Mouse (Mus musculus) cerebellum, postnatal 14 days (tissue): Measurements from ENCODE around the gene Slc2a3.

Source experiments
- DNase-seq, 2 experiments: peaks; one replicate each; pipeline ENCODE4 v3.0.0; 2021; ENCODE audit warnings: mixed read lengths in 2 of 2

Gene Slc2a3

DNA sequence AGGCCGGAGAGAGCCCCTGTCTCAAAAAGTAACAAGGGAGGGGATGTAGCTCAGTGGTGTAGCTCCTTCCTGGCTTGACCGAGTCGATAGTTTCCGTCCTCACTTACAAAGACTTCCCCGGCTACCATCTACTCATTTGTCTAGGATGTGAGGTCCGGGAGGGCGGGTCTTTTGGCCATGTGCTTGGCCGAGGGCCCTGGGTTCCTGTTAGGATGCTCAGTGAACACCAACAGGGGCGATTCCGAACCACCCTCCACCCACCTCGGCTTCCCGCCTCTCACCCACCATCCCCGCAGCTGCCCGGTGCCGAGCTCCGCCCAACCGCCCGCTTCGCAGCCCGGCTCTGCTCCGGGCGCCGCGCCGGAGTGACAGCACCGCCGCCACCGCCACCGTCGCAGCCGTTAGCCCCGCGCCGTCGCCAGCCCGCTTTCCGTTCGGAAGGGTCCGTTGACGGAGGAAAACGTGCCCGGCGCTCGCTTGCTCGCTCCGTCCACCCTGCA, at the start of gene Slc2a3:
TSS of gene Slc2a3 (minus strand) at position 340 of the 500 bp plus-strand sequence.
- DNase-seq = no peak

DNA sequence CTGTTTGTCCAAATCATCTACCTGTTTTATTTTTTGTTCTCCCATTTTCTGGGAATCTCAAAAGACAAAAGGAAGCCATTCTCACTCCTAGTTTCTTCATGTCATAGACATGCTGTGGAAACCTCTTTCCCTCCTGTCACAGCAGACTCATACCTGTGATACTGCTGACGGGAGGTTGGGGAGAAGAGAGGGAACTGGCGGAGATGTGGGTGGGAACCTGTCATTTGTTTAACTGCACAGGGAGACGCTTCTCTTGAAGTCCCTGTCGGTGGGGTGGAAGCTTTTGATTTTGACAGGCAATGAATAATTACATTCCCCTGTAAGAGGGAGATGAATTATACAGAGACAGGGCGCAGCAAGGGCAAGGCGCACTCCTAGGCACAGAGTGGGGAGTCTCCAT, 42.3 kb upstream of the Slc2a3 start:
- no peak for DNase-seq

DNA sequence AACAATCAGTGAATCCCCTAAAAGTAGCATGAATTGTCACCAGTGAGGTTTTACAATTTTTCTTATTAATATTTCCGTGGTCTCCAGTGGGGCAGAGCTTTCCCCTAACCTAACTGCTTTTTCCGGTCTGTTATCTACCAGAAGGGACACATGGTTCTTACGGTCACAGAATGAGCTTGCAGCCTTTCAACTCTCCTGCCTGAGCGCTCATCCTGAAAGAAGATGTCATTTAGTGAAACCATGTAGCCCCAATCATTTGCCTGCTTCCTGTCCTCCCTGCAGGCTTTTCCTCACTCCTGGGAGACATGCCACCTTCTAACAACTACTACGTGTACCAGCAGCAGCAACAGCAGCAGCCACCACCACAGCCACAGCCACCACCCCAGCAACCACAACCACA, 36.1 kb upstream of the Slc2a3 start:
- no peak for DNase-seq

DNA sequence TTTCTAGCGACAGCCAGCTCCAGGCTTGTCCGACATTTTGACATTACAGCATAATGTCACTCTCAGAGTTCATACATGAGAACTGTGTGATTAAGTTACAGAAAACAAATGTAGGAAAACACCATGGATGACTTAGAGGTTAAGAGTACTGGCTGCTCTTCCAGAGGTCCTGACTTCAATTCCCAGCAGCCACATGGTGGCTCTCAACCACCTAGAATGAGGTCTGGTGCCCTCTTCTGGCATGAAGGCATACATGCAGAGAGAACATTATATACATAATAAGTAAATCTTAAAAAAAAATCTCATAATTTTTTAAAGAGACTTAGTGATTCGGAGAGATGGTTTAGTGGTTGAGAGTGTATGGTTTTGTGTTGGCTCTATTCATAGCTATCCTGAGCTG, 35.5 kb upstream of the Slc2a3 start:
- no peak for DNase-seq

DNA sequence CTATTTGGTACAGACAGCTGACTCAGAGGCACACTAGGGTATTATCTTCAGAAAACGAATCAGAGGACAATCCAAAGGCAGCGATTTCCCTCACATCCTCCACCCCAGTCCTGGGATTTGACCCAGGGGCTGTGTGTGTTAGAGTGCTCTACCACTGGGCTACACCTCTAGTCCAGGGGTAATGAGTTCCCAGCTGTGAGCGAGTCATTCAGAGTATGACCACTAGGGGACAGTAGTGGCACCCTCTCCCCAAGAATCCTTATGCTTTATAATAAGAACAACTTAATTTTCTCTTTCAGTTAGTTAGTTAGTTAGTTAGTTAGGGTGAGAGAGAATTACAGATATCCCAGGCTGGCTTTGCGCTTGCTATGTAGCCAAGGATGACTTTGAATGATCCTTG, 32.9 kb upstream of the Slc2a3 start:
- peak in 1 of 2 experiments; percentile 53 for DNase-seq

DNA sequence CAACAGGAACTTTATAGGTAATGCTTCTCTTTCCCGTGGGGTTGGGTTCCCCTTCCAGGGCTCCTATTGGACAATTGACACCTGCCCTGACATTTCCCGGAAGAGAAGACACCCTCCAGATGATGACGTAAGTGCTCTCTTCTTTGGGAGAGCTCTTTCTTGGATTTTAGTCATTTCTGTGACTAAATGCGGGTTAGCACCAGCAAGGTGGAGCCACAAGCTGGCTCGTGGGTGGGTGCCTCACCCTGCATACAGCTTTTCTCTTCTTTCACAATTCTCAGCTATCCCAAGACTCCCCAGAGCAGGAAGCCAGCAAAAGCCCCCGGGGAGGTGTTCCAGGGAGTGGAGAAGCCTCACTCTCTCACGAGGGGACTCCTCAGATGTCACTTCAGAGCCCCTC, 31.4 kb upstream of the Slc2a3 start:
- DNase-seq = no peak

DNA sequence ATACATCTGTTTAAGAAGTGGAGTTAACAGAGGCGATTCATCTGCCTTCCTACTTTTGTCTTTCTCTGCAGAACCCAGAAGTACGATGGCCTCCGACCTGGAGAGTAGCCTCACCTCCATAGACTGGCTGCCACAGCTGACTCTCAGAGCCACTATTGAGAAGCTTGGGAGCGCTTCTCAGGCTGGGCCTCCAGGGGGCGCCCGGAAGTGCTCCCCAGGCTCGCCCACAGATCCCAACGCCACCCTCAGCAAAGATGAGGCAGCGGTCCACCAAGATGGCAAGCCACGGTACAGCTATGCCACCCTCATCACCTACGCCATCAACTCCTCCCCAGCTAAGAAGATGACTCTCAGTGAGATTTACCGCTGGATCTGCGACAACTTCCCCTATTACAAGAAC, 26.6 kb upstream of the Slc2a3 start:
- DNase-seq = peak in 1 of 2 experiments; percentile 49

DNA sequence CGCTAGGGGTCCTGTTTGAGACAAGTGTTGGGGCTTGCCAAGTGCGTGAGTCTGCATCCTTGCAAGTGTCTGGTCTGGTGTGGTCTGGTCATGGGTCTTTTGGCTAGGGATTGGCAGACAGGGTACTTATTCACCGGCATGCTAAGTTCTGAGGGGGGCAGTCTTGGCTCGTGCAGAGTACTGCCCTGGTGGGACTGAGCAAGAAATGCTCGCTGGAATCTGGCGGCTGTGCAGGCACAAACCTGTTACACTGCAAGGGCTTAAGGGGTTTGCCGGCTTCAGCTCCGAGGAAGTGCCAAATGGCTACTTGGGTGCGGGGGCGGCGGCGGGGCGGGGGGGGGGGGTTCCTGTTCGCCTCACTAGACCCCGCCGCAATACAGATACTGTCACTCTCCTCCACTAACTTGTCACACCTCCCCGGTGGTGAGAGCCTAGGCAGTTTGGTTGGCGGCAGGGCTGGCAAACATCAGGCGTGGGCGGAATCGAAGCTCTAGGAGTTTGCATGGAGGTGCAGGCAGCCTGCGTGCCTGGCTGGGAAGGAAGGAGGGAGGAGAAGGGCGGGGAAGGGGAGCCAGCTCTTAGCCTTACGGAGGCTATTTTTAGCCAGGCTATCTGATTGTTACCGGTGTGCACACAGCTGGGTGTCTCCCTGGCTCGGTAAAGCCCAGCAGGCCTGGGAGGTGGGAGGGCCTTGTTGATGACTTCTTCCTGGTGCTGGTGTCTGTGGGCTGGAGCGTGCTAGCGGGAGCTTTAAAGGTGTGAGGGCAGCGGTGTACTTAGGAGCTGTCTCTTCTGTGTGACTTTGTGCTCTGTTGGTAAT, 24.7 kb upstream of the Slc2a3 start:
- DNase-seq = peak; percentile 67 to 71

DNA sequence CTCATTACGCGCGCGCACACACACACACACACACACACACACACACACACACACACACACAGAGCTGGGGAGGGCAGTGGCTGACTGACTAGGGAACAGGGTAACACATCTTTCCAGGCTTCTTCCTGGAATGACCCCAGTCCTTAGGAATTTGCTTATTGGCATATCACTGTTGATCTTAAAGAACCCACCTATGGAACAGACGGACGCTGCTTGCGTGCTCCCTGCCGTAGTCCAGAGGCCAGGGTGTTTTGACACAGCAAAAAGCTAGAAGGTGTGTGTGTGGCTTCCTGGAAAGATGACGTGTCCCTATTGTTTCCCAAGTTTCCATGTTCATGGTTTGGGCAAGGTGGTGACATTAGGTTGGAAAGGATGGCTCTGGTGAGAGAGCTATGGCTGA, 23.7 kb upstream of the Slc2a3 start:
- DNase-seq = no peak

DNA sequence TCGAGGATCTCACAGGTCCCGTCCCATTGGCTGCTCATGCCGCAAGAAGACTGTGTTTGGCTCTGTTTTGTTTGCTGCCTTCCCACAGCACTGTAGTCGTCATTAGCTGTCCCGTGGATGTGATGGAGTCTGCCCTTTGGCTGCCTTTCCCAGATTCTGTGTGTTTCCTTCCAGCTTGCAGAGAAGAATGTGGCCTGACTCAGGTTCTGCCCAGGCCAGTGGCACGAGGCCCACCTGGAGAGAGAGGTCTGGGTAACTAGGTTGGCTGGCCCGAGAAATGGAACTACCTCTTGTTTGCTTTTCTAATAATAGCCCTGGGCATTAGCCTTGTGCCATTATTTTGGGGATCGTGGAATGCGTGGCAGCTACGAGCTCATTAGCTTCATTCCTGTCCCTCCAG, 22.6 kb upstream of the Slc2a3 start:
- peak; percentile 34 to 44 for DNase-seq

DNA sequence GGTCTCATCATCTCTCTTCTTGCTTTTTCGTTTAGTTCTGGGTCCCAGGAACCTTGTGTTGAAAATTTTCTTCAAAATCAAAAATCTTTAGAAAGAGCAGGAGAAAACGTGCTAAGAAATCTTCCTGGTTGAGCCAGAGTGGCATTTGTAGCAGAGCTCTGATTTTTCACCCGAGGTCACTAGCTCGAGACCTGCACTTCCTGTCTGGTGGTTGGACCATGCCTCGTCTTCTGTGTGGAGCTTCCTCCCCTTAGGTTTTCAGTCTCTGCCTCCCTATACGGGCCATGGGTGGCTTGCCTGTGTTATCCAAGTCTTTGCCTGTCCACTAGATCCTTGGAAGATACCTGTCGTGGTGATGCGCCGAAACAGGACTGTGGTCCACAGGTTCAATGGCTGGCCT, 20.4 kb upstream of the Slc2a3 start:
- DNase-seq = no peak

DNA sequence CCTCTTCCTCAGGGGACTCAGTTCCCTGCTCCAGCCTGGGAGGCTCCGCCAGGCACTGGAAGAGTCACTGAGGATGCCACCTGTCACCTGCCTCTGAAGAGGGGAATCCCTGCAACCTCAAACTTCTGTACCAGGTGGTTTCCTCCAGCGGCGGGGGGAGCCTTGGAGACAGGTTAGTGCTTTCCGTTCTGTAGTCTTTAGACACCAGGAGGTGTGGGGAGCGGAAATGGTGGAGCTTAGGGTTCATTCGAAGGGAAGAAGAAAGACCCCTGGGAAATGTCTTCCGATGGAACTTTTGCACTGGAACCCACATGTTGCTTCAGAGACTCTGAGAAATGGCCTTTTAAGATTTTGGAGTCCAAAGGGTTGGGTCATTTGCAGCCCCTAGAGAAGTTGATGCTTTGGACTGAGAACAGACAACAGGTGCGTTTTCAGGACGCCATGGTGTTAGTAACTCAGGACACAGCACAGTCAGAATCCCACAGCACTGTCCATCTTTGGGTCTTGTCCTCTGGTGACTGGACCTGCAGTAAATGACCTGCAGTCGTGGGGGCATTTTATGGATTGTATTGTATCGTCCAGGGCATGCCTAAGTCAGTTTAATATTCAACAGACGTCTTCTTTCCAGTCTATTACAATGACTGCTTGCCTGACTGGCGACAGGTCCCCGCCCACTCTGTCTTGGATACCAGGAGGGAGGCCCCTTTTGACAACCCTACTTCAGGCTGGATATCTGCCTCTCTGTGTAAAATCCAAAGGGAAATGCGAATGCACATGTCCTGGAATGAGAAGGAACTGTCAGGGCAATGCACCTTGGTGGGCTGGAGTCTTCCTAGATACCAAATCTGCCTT, 19.6 kb upstream of the Slc2a3 start:
- DNase-seq = peak in 1 of 2 experiments; percentile 10

DNA sequence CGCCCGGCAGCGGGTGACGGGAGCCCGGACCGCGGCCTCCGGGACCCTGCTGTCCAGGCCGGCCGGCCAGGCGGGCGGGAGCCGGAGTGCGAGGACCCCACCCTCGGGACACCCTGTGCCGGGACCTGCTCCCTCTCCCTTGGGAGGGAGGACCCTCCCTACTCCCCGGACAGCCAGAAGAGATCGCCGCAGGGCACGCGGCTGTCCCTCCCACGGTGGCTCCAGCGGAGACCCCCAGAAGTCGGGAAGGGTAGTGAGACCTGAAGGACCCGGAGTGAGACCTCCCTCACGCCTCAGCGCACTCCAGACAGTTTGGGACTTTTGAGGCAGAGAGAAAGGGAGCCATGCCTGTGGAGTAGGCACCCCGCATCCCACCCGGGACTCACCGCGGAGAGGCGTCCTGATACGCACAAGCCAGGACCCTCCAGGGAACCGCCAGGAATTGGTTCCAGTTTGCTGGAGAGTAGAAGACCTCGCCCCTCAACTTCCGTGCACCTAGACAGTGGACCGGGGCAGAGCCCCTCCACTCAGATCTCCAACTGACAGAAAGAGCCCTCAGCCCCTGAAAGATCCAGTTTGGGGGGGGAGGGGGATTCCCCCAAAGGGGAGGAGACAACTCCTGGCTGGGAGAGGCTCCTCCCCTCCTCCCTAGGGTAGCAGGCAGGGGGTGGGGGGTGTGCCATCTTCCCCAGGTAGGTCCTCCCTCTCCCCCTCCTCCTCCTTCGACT, 18.8 kb upstream of the Slc2a3 start:
- peak; percentile 38 to 39 for DNase-seq

DNA sequence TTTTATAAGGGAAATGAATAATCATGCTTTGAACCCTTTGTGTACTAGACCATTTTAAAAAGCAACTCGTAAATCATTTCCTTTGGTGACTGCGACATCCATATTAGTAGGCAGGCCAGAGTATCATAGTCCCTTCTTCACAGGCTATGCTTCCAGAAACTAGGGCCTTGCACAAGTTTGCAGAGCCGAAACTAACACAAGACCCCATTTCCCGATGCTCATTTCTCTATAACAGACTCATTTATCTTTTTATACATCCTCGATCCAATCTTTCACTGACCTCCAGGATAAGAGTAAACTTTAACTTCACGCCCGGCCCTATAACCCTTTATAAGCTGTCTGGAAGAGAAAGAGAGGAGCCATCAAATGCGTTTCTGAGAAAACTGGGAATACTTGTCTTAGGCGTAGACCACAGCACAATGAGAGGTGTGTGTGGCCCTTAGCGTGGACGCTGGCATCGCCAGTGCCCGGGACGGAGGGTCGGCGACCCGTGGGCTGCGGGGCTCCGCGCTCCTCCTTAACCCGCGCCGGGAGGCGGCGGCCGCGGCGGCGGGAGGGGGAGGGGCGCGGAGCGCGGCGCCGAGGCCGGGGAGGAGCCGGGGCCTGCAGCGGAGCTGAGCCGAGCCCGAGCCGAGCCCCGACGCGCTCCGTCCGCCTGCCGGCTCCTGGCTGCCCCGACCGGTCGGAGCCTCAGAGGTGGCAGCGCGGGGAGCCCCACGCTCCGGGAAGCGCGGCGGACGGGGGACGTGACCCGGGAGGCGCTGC, 18.0 kb upstream of the Slc2a3 start, which contains the start of gene Foxj2:
TSS of gene Foxj2 (plus strand) at position 609 of the 765 bp plus-strand sequence.
- peak; percentile 75 to 84 for DNase-seq

DNA sequence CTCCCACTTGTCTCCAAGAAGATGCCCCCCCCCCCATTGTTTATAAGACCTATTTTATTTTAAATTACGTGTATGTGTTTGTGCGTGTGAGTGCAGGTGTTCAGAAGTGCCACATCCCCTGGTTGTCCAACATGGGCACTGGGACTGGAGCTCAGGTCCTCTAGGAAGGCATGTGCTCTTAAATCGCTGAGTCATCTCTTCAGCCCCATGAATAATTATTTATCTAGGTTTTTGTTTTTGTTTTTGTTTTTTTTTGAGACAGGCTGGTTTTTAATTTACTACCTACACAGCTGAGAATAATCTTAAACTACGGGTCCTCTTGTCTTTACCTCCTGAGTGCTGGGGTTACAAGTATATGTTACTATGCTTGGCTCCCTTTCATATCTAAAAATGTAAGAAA, 12.2 kb upstream of the Slc2a3 start:
- DNase-seq = no peak

DNA sequence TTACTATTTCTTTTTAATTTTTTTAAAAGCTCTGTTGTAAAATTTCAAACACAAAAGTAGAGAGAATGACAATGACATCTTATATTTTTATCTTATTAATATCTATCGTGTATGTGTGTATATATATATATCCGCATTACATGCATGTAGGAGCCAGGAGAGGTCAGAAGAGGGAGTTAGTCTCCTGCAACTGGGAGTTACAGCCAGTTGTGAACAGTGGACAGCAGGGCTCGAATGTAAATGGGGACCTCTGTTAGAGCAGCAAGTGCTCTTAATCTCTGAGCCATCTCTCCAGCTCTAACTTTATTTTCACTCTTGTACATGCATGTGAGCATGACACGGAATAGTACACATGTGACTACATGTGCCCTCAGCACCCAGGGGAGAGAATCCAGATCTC, 11.3 kb upstream of the Slc2a3 start:
- DNase-seq = no peak

DNA sequence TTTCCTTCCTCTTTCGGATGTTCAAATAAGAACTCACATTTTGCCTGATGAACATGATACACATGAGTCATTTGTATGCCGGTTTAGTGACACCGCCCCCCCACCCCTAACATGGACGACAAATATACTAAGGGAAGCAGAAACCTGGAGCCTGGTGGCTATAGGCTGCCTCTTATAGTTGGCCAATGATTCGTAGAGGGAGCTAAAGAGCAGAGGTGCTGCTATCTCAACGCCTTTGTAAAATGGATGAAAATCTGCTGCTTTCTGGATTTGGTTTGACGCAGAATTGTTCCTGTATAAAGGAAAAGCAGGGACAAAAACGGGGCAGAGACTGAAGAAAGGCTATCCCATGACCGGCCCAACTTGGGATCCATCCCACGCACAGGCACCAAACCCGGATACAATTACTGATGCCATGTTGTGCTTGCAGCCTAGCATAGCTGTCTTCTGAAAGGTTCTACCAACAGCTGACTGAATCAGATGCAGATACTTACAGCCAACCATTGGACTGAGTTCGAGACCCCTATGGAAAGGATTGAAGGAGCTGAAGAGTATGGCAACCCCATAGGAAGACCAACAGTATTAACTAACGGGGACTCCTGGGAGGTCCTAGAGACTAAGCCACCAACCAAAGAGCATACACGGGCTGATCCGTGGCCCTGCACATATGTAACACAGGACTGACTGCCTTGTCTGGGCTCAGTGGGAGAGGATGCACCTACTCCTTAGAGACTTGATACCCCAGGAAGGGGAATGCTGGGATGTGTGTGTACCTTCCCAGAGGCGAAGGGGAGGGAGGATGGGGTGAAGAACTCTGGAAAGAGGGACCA, 10.5 kb upstream of the Slc2a3 start:
- peak; percentile 54 to 67 for DNase-seq

DNA sequence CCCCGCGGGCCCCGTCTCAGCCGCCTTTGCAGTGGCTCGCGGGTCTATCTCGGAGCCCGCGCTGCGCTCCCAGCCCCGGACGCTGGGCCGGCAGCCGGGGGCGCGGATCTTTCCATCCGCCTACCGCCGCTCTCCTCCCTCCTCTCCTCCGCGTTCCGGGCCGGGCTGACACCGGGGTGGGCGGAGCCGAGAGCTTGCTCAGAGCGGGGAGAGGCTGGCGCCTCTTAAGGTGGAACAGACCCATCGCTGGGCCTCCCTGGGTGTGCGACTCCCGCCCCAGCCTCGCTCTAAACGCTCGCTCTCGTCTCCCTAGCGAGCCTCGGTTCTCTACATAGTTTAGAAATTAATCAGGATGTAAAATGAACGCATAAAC, 9.8 kb upstream of the Slc2a3 start:
- peak; percentile 93 for DNase-seq

DNA sequence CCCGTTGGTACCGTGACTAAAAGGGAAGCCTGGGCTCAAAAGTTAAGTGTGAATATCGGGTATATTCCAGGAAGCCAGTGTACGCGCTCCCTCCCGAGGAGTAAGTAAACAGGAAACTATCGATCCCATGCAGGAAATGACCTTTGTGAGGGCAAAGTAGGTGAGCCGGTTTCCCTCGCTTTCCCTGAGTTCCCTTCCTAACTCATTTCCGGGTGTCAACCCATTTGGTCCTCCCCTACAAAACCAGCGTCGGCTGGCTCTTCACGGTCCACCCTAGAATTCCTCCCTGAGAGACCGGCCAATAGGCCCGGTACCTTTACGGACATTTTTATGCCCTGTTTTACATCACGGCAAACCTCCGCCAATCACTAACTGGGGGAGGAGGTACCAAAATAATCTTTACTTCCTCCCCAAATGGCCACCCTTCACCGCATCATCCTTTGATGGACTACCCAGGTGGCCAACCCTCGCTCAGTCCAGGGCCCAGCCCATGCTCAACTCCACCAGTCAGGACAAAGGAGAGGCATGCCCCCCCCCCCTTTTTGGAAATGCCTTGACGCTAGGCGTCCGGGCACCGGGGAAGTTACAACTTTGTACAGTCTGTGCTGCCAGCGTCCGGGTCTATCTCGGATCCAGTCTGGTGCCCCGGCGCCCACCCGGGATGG, 9.3 kb upstream of the Slc2a3 start:
- DNase-seq = peak; percentile 97 to 98

DNA sequence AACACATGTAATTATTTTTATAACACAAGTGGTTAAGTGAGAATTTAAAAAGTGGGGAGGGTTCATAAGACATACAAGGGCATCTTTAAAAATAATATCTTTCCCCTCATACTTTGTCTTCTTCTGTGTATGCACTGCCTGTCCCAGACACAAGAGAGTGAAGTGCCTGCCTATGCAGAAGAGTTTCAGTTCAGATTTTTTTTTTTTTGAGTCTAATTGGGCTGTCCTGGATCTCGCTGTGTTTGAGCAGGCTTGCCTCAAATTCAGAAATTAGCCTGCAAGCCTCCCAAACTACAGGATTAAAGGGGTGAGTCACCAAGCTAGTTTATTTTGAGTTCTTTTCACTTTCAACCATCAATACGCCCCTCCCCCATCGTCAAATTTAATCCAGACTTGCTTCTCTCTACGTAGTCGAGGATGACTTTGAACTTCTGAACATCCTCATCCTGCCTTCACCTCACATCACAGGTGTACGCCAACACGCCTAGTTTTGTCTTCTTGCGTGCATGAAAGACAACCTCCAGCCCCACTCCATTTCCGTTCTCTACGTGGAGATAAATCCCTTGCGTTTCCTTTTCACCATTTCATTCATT, 8.7 kb upstream of the Slc2a3 start:
- DNase-seq = peak in 1 of 2 experiments; percentile 62
